Mouse (Mus musculus): ENCODE data around the gene Gsto2. TPM values are rescaled to one million over a fixed set of nuclear protein-coding genes. Genes with fewer than 3 reads are reported as not detected.

Gene Gsto2
- polyA plus RNA-seq, 1 experiment from 2014 or later, result 0.67 TPM

DNA sequence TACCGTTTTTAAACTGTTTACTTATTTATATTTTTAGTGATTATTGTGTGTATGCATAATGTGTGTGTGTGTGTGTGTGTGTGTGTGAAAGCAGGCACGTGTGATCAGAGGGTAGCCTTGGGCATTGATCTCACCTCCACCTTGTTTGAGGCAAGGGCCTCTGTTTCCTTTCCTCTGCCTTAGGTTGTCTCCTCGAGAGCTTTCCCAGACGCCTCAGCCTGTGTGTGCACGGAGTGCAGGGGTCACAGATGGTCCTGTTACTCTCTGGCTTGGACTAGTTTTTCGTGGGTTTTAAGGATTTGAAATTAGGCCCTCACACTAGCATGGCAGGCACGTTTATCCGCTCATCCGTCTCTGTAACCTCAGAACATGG, 17.5 kb downstream of the Gsto2 start:
- no peak overlapping the region for H3K27ac ChIP-seq (ENCODE audit: low read depth, low read length)
- WGBS, result 59% methylated on average over 9 of the region's 9 CpGs
- no peak overlapping the region for H3K4me3 ChIP-seq (ENCODE audit: low read depth, low read length)

DNA sequence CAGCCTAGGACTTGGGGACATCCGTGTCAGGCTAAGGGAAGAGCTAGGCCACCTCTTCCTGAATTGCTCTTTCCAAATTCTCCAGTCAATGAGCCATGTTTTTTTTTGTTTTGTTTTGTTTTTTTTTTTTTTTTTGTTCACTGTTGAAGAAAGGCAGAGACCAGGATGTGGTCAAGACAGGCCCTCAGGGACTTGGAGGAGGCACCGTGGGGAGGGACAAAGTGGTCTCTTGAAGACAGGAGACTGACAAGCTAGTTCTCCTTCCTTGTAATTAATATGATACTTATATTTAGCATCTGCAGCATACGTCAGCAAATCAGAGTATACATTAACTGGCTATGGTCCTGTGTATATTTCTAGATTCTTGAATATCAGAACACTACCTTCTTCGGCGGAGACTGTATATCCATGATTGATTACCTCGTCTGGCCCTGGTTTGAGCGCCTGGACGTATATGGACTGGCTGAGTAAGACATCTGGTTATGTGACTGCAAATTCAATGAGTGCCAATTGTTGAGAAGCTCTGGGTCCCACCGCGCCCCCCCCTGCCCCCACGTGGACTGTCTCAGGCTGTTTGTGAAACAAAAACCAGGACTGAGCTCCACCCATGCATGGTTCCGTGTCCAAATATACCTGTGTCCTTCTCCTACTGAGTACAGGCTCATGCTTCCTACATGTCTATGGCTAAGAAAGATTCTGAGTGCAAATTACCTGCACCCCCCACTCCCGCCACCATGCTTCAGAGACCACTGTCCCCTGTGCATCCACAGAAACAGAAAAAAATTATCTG, 19.2 kb downstream of the Gsto2 start:
- WGBS, result 72% methylated on average over 13 of the region's 13 CpGs
- Histone ChIP-seq H3K9me3 (ENCODE audit: control insufficient read depth, low read length) (no peaks in the 10 kb centered on the region), H3K36me3 (ENCODE audit: control insufficient read depth, insufficient read depth, low read length) (no peaks in the 10 kb centered on the region), H3K9ac (ENCODE audit: low read depth, low read length) (no peak overlapping the region), H3K4me1 (replicated peaks; ENCODE audit: control insufficient read depth, insufficient read depth, low read length) (no peaks in the 10 kb centered on the region; the same call in 1 of the 2 replicates), H3K27me3 (replicated peaks; ENCODE audit: control insufficient read depth, insufficient read depth, low read length) (no peaks in the 10 kb centered on the region), H3K4me2 (no peak overlapping the region), H3K4me3 (ENCODE audit: low read depth, low read length) (no peak overlapping the region), H3K27ac (ENCODE audit: low read depth, low read length) (no peak overlapping the region)
- no peak for ATAC-seq (replicated peaks; ENCODE audit: low FRiP score)
- DNase-seq (ENCODE audit: low spot score), result no peak

More for the DNA sequence above, 17.5 kb downstream of the Gsto2 start:
- DNase-seq (ENCODE audit: low spot score) (no peak), ATAC-seq (replicated peaks; ENCODE audit: low FRiP score) (peak; percentile 44; the same call in 1 of the 2 replicates)
- no peak overlapping the region for H3K4me2 ChIP-seq
- H3K36me3 ChIP-seq (ENCODE audit: control insufficient read depth, insufficient read depth, low read length), result no peaks in the 10 kb centered on the region
- H3K27me3 ChIP-seq (replicated peaks; ENCODE audit: control insufficient read depth, insufficient read depth, low read length), result no peaks in the 10 kb centered on the region
- no peaks in the 10 kb centered on the region; the same call in 1 of the 2 replicates for H3K4me1 ChIP-seq (replicated peaks; ENCODE audit: control insufficient read depth, insufficient read depth, low read length)
- no peaks in the 10 kb centered on the region for H3K9me3 ChIP-seq (ENCODE audit: control insufficient read depth, low read length)
- no peak overlapping the region for H3K9ac ChIP-seq (ENCODE audit: low read depth, low read length)

DNA sequence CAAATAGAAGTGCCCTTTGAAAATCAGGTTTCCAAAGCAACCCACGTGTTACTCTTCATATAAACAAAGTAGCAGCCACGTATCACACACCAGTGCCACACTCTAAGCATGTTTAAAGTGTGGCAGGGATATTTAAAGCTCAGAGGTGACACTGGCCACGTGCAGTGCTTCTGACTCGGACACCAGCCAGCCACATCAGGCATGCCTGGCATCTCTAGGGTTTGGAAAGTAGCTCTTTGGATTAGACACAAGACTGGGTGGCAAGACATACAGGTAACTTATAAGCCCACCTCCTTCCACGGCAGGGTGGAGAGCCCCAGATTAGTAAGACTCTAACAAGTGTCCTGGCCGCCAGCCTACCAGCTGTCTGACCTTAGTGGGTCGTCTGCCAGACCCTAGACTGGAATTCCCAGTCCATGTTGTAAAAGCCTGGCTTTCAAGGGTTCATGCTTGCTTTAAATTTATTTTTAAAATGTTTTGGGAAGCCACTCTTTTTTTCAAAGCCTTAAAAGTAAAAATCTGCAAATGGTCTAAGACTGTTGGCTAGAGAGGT, 19.9 kb downstream of the Gsto2 start:
- Histone ChIP-seq H3K4me1 (replicated peaks; ENCODE audit: control insufficient read depth, insufficient read depth, low read length) (no peaks in the 10 kb centered on the region; the same call in 1 of the 2 replicates), H3K27ac (ENCODE audit: low read depth, low read length) (no peak overlapping the region), H3K4me3 (ENCODE audit: low read depth, low read length) (no peak overlapping the region), H3K9ac (ENCODE audit: low read depth, low read length) (no peak overlapping the region), H3K9me3 (ENCODE audit: control insufficient read depth, low read length) (no peaks in the 10 kb centered on the region), H3K27me3 (replicated peaks; ENCODE audit: control insufficient read depth, insufficient read depth, low read length) (no peaks in the 10 kb centered on the region), H3K4me2 (no peak overlapping the region), H3K36me3 (ENCODE audit: control insufficient read depth, insufficient read depth, low read length) (no peaks in the 10 kb centered on the region)
- WGBS, result 61% methylated on average over 7 of the region's 7 CpGs
- no peak for ATAC-seq (replicated peaks; ENCODE audit: low FRiP score)
- no peak for DNase-seq (ENCODE audit: low spot score)

DNA sequence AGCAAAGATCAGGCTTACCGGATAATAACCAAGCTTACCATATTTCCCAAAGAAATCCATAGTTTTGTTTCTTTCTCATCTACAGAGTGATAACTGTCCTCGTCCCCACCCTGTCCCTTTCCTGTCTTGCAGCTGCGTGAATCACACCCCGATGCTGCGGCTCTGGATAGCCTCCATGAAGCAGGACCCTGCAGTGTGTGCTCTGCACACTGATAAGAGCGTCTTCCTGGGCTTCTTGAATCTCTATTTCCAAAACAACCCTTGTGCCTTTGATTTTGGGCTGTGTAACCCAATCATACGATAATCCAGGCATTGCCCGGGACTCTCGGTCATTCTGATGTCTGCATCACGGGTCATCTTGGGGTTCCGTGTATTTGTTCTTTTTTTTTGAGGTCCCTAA, 20.6 kb downstream of the Gsto2 start:
- Histone ChIP-seq H3K9ac (ENCODE audit: low read depth, low read length) (no peak overlapping the region), H3K36me3 (ENCODE audit: control insufficient read depth, insufficient read depth, low read length) (no peaks in the 10 kb centered on the region), H3K9me3 (ENCODE audit: control insufficient read depth, low read length) (no peaks in the 10 kb centered on the region), H3K4me3 (ENCODE audit: low read depth, low read length) (no peak overlapping the region), H3K4me1 (replicated peaks; ENCODE audit: control insufficient read depth, insufficient read depth, low read length) (no peaks in the 10 kb centered on the region; the same call in 1 of the 2 replicates), H3K4me2 (no peak overlapping the region), H3K27me3 (replicated peaks; ENCODE audit: control insufficient read depth, insufficient read depth, low read length) (no peaks in the 10 kb centered on the region), H3K27ac (ENCODE audit: low read depth, low read length) (no peak overlapping the region)
- WGBS, result 61% methylated on average over 11 of the region's 11 CpGs
- ATAC-seq (replicated peaks; ENCODE audit: low FRiP score), result no peak
- no peak for DNase-seq (ENCODE audit: low spot score)

DNA sequence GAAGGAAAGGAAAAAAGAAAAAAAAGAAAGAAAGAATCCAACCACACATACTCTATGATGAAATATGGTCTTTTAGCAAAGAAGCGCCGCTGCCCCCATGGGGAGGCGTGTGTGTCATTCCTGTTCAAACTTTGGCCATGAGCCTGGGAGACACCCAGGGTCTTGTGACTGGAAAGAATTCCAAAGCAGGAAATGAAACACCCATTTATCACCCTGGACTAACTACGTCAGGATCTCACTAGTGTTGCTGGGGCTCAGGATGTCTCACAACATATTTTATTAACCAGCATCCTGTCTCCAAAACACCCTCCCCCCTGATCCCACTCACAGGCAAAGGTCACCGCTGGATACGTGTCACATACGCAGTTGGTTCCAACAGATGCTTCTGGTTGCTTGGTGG, 21.3 kb downstream of the Gsto2 start:
- no peaks in the 10 kb centered on the region; the same call in 1 of the 2 replicates for H3K4me1 ChIP-seq (replicated peaks; ENCODE audit: control insufficient read depth, insufficient read depth, low read length)
- no peaks in the 10 kb centered on the region for H3K27me3 ChIP-seq (replicated peaks; ENCODE audit: control insufficient read depth, insufficient read depth, low read length)
- H3K9ac ChIP-seq (ENCODE audit: low read depth, low read length), result no peak overlapping the region
- no peaks in the 10 kb centered on the region for H3K9me3 ChIP-seq (ENCODE audit: control insufficient read depth, low read length)
- no peak overlapping the region for H3K27ac ChIP-seq (ENCODE audit: low read depth, low read length)
- 65% methylated on average over 7 of the region's 7 CpGs for WGBS
- H3K4me2 ChIP-seq, result no peak overlapping the region
- DNase-seq (ENCODE audit: low spot score), result no peak
- no peaks in the 10 kb centered on the region for H3K36me3 ChIP-seq (ENCODE audit: control insufficient read depth, insufficient read depth, low read length)
- H3K4me3 ChIP-seq (ENCODE audit: low read depth, low read length), result no peak overlapping the region
- ATAC-seq (replicated peaks; ENCODE audit: low FRiP score), result no peak

DNA sequence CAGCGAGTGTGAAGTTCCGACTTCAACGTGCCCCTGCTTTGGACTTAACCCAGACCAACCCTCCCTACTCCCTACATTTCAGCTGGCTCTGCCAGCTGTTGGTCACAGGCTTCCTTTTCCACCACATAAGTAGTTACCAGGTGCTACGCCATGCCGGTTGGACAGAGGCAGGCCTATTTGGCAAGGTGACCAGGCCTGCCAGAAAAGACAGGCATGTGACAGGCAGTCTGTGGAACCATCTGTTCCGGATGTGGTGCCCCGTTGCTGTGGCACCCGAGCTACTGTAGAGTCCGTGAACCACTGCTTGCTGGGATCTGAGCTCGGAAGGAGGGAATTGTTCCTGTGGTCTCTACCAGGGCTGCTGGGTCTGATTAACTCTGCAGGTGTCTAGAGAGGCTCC, 22.1 kb downstream of the Gsto2 start:
- Histone ChIP-seq H3K9ac (ENCODE audit: low read depth, low read length) (no peak overlapping the region), H3K4me3 (ENCODE audit: low read depth, low read length) (no peak overlapping the region), H3K27ac (ENCODE audit: low read depth, low read length) (no peak overlapping the region), H3K4me2 (no peak overlapping the region), H3K4me1 (replicated peaks; ENCODE audit: control insufficient read depth, insufficient read depth, low read length) (no peaks in the 10 kb centered on the region; the same call in 1 of the 2 replicates), H3K27me3 (replicated peaks; ENCODE audit: control insufficient read depth, insufficient read depth, low read length) (no peaks in the 10 kb centered on the region), H3K9me3 (ENCODE audit: control insufficient read depth, low read length) (no peaks in the 10 kb centered on the region), H3K36me3 (ENCODE audit: control insufficient read depth, insufficient read depth, low read length) (no peaks in the 10 kb centered on the region)
- WGBS, result 85% methylated on average over 10 of the region's 10 CpGs
- ATAC-seq (replicated peaks; ENCODE audit: low FRiP score) (no peak), DNase-seq (ENCODE audit: low spot score) (no peak)

DNA sequence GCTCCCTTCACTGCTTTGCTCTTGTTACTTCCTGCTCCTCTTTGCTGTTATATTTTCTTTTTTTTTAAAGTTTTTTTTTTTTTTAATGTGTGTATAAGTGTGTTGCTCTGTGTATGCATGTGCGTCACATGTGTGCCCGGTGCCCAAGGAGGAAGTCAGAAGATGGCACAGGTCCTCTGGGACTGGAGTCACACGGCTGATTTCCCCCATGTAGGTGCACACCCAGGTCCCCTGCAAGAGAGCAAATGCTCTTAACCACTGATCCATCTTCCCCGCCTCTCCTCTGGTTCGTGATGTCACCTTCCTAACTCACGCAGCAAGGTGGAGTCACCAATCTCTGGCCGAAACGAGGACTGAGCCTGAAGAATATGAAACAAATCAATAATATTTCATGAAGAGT, 22.7 kb downstream of the Gsto2 start:
- Histone ChIP-seq H3K4me1 (replicated peaks; ENCODE audit: control insufficient read depth, insufficient read depth, low read length) (no peaks in the 10 kb centered on the region; the same call in 1 of the 2 replicates), H3K4me2 (no peak overlapping the region), H3K36me3 (ENCODE audit: control insufficient read depth, insufficient read depth, low read length) (no peaks in the 10 kb centered on the region), H3K9me3 (ENCODE audit: control insufficient read depth, low read length) (no peaks in the 10 kb centered on the region), H3K27ac (ENCODE audit: low read depth, low read length) (no peak overlapping the region), H3K27me3 (replicated peaks; ENCODE audit: control insufficient read depth, insufficient read depth, low read length) (no peaks in the 10 kb centered on the region), H3K4me3 (ENCODE audit: low read depth, low read length) (no peak overlapping the region), H3K9ac (ENCODE audit: low read depth, low read length) (no peak overlapping the region)
- no peak for DNase-seq (ENCODE audit: low spot score)
- ATAC-seq (replicated peaks; ENCODE audit: low FRiP score), result no peak
- 85% methylated on average over 8 of the region's 8 CpGs for WGBS

DNA sequence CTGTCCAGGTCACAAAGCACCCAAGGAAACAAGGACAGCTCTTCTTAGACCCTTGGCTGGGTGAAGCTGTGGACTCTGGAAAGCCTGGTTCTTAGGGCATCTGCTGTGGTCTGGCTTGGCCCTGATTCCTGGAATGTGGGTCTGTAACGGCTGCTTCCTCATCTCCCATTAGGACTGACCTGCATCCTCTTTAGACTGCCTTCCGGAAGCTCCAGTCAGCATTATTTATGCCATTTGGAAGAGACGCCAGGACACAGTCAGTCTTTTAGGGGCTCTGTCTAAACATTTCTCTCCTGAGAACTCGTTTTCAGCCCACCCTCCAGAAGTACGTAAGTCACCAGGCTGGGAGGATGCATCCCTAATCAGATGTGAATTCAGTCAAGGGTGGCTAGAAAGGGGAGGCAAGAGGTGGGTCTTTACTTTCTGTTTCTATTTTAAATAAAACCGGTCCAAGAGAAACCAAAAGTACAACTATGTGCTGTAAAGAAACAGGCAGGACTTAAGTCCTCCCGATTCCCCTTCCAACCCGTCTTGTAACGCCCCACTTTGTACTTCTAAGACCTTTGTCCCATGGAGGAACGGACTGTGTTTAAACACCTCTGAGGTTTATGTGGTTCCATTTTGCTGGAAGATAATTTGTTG, 25.3 kb downstream of the Gsto2 start:
- DNase-seq (ENCODE audit: low spot score), result no peak
- no peak for ATAC-seq (replicated peaks; ENCODE audit: low FRiP score)
- Histone ChIP-seq H3K4me3 (ENCODE audit: low read depth, low read length) (no peak overlapping the region), H3K36me3 (ENCODE audit: control insufficient read depth, insufficient read depth, low read length) (peaks cover 5% of the 10 kb centered on the region; the same call in 1 of the 2 replicates), H3K9me3 (ENCODE audit: control insufficient read depth, low read length) (no peaks in the 10 kb centered on the region), H3K9ac (ENCODE audit: low read depth, low read length) (no peak overlapping the region), H3K4me2 (no peak overlapping the region), H3K27ac (ENCODE audit: low read depth, low read length) (no peak overlapping the region), H3K4me1 (replicated peaks; ENCODE audit: control insufficient read depth, insufficient read depth, low read length) (no peaks in the 10 kb centered on the region; the same call in 1 of the 2 replicates), H3K27me3 (replicated peaks; ENCODE audit: control insufficient read depth, insufficient read depth, low read length) (no peaks in the 10 kb centered on the region)
- 61% methylated on average over 10 of the region's 10 CpGs for whole genome bisulfite sequencing
